Mouse (Mus musculus) forebrain, embryonic 15.5 days (tissue): ENCODE results near the gene Tmie. TPM values are rescaled to one million over a fixed set of nuclear protein-coding genes. Genes with fewer than 3 reads are reported as not detected.

Experiments
- ATAC-seq: fragments of 200-750 bp; cut with Nextera tagmentation; replicated peaks from 2 replicates; pipeline ENCODE4 v1.8.0; 2017; ENCODE audit warnings: mild to moderate bottlenecking, moderate TSS enrichment, moderate library complexity
- H3K27ac ChIP-seq: fragments of 300-500 bp; sonication (generic); replicated peaks from 2 replicates; pipeline ENCODE4 v1.5.1; 2015; ENCODE audit warnings: mild to moderate bottlenecking, inconsistent platforms
- H3K27me3 ChIP-seq: fragments of 300-500 bp; sonication (generic); 2 replicates; pipeline ENCODE4 v1.6.1; 2015; ENCODE audit warnings: inconsistent platforms
- H3K36me3 ChIP-seq: fragments of 300-500 bp; sonication (generic); 2 replicates; pipeline ENCODE4 v1.6.1; 2015; ENCODE audit warnings: mild to moderate bottlenecking, inconsistent platforms
- H3K4me1 ChIP-seq: fragments of 300-500 bp; sonication (generic); 2 replicates; pipeline ENCODE4 v1.6.1; 2015; ENCODE audit warnings: inconsistent platforms
- H3K4me2 ChIP-seq: fragments of 300-500 bp; sonication (generic); replicated peaks from 2 replicates; pipeline ENCODE4 v1.6.1; 2015; ENCODE audit warnings: mild to moderate bottlenecking, inconsistent platforms
- H3K4me3 ChIP-seq: fragments of 300-500 bp; sonication (generic); 2 replicates; pipeline ENCODE4 v1.5.1; 2015; ENCODE audit warnings: mild to moderate bottlenecking, inconsistent platforms
- H3K9ac ChIP-seq: fragments of 300-500 bp; sonication (generic); replicated peaks from 2 replicates; pipeline ENCODE4 v1.6.1; 2015; ENCODE audit warnings: mild to moderate bottlenecking, inconsistent platforms
- H3K9me3 ChIP-seq: fragments of 300-500 bp; sonication (generic); 2 replicates; pipeline ENCODE4 v1.6.1; 2016; ENCODE audit warnings: inconsistent platforms
- WGBS: fragments of 180-500 bp; shearing (Covaris S2); methylation state at CpG from one replicate; pipeline ENCODE4 v1.1.7; 2015; ENCODE audit warnings: mixed read lengths; 5-methylcytosine and 5-hydroxymethylcytosine counted together
- polyA plus RNA-seq: library from polyadenylated mRNA; unstranded; fragments of >200 nt; fragmentation: Nextera tagmentation; extraction: Ambion mirVana; gene quantifications from 2 replicates; pipeline ENCODE4 v1.2.1, GENCODE M21; 2015

Gene Tmie
- polyA plus RNA-seq, 1 experiment from 2014 or later, result 1.2 TPM

DNA sequence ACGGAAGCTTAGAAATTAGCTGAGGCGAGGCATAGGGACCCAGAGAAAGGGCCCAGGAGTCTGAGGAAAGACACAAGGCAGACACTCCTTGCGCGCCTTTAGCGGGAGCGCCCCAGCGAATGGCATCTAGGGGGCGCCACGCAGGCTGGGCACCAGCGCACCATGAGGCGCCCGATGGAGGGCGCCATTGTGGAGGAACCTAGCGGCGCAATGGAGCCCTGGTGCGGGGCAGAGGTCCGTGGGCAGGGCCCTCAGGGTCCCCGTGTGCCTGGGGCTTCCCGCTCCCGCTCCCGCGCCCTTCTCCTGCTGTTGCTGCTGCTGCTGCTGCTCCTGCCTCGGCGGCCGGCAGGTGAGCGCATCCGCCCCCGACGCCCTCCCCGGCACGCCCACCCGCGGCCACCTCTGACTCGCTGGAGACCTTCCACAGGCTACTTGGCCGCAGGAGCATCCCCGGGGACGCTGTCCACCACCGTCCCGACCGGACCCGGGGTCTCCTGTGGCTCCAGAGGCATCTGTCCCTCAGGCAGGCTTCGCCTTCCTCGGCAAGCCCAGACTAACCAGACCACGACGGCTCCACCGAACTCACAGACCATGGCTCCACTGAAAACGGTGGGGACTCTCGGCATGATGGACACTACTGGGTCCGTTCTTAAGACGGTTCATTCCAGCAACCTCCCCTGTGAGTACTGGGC lies 22.0 kb downstream of the Tmie start, which contains the start of gene Prss50:
TSS of gene Prss50 (plus strand) at position 187 of the 692 bp plus-strand sequence.
- Histone ChIP-seq H3K9ac (no peak within 1 kb of the TSS), H3K4me1 (peaks cover 6% of the 10 kb centered on the region), H3K27ac (no peak within 1 kb of the TSS), H3K4me2 (peak within 1 kb of the TSS; percentile 44), H3K27me3 (peaks cover 10% of the 10 kb centered on the region; the same call in 1 of the 2 replicates), H3K9me3 (no peaks in the 10 kb centered on the region), H3K36me3 (no peaks in the 10 kb centered on the region), H3K4me3 (peak within 1 kb of the TSS; percentile 28)
- no peak for ATAC-seq
- WGBS, result 9% methylated on average over 48 of the region's 50 CpGs

DNA sequence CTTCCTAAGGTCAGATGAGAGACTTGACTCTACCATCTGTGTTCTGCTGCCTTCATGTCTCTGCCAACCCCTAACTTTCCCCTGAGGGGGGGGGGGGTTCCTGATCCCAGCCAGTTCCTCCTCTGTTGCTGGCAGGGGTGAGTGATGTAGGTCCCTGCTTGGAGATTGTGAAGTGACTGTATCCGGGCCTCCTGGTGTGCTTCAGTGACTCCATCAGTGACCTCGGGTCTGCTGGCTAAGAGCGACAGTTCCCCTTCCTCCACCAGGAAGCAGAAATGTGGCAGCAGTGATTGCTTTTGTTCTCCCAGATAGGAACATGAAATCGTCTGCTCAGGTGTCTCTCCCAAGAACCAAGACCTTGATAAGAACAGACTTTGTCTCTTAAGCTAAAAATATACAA lies 23.0 kb downstream of the Tmie start:
- no peak overlapping the region for H3K9ac ChIP-seq
- no peak overlapping the region for H3K4me2 ChIP-seq
- no peak for ATAC-seq
- H3K27ac ChIP-seq, result no peak overlapping the region
- H3K4me1 ChIP-seq, result peaks cover 6% of the 10 kb centered on the region
- 81% methylated on average over 4 of the region's 4 CpGs for WGBS
- H3K9me3 ChIP-seq, result no peaks in the 10 kb centered on the region
- no peaks in the 10 kb centered on the region for H3K36me3 ChIP-seq
- H3K27me3 ChIP-seq, result peaks cover 10% of the 10 kb centered on the region; the same call in 1 of the 2 replicates
- no peak overlapping the region for H3K4me3 ChIP-seq

- H3K9me3 ChIP-seq, result no peaks in the 10 kb centered on the region
These were observed 24.0 kb downstream of the Tmie start for GRCm38 (mm10) chr9:110855903-110856302.

GRCm38 (mm10) chr9:110849162-110849561 lies 30.8 kb downstream of the Tmie start:
- 83% methylated on average over 7 of the region's 7 CpGs for WGBS

More at GRCm38 (mm10) chr9:110855903-110856302, 24.0 kb downstream of the Tmie start:
- peaks cover 6% of the 10 kb centered on the region for H3K4me1 ChIP-seq
- H3K27ac ChIP-seq, result no peak overlapping the region
- ATAC-seq, result no peak
- no peak overlapping the region for H3K9ac ChIP-seq
- H3K27me3 ChIP-seq, result peaks cover 10% of the 10 kb centered on the region; the same call in 1 of the 2 replicates
- 75% methylated on average over 7 of the region's 7 CpGs for WGBS
- no peak overlapping the region for H3K4me2 ChIP-seq
- H3K36me3 ChIP-seq, result no peaks in the 10 kb centered on the region
- H3K4me3 ChIP-seq, result no peak overlapping the region

GRCm38 (mm10) chr9:110844206-110844605 lies 35.7 kb downstream of the Tmie start, which contains the start of gene Prss46:
Gene Prss46 (plus strand): TSS chr9:110844506.
- no peak for ATAC-seq
- Histone ChIP-seq H3K9ac (no peak within 1 kb of the TSS), H3K4me2 (no peak within 1 kb of the TSS), H3K27ac (no peak within 1 kb of the TSS), H3K9me3 (no peaks in the 10 kb centered on the region), H3K4me3 (no peak within 1 kb of the TSS), H3K4me1 (no peaks in the 10 kb centered on the region), H3K27me3 (no peaks in the 10 kb centered on the region), H3K36me3 (no peaks in the 10 kb centered on the region)
- 86% methylated on average over 10 of the region's 10 CpGs for WGBS

More at GRCm38 (mm10) chr9:110849162-110849561, 30.8 kb downstream of the Tmie start:
- no peak overlapping the region for H3K4me3 ChIP-seq
- no peaks in the 10 kb centered on the region for H3K27me3 ChIP-seq
- H3K27ac ChIP-seq, result no peak overlapping the region
- H3K9ac ChIP-seq, result no peak overlapping the region
- no peak overlapping the region for H3K4me2 ChIP-seq
- no peaks in the 10 kb centered on the region for H3K36me3 ChIP-seq
- no peaks in the 10 kb centered on the region for H3K4me1 ChIP-seq
- H3K9me3 ChIP-seq, result no peaks in the 10 kb centered on the region
- no peak for ATAC-seq

- Histone ChIP-seq H3K9me3 (no peaks in the 10 kb centered on the region), H3K9ac (no peak overlapping the region), H3K4me1 (no peaks in the 10 kb centered on the region), H3K27ac (no peak overlapping the region), H3K4me3 (no peak overlapping the region), H3K36me3 (no peaks in the 10 kb centered on the region), H3K4me2 (no peak overlapping the region), H3K27me3 (no peaks in the 10 kb centered on the region)
- 90% methylated on average over 2 of the region's 2 CpGs for WGBS
- no peak for ATAC-seq
These were observed 38.5 kb downstream of the Tmie start for GRCm38 (mm10) chr9:110841438-110841837.

- 85% methylated on average over 6 of the region's 6 CpGs for WGBS
These were observed 39.0 kb downstream of the Tmie start for GRCm38 (mm10) chr9:110840905-110841304.

GRCm38 (mm10) chr9:110836112-110836511 lies 43.8 kb downstream of the Tmie start:
- H3K4me3 ChIP-seq, result no peak overlapping the region
- no peak overlapping the region for H3K4me2 ChIP-seq
- no peak overlapping the region for H3K27ac ChIP-seq
- no peak overlapping the region for H3K9ac ChIP-seq
- no peak for ATAC-seq
- no peaks in the 10 kb centered on the region for H3K27me3 ChIP-seq
- H3K9me3 ChIP-seq, result no peaks in the 10 kb centered on the region
- no peaks in the 10 kb centered on the region for H3K36me3 ChIP-seq
- no peaks in the 10 kb centered on the region for H3K4me1 ChIP-seq
- WGBS, result 63% methylated on average over 2 of the region's 2 CpGs

More at GRCm38 (mm10) chr9:110840905-110841304, 39.0 kb downstream of the Tmie start:
- Histone ChIP-seq H3K4me2 (no peak overlapping the region), H3K9ac (no peak overlapping the region), H3K9me3 (no peaks in the 10 kb centered on the region), H3K27me3 (no peaks in the 10 kb centered on the region), H3K27ac (no peak overlapping the region), H3K4me1 (no peaks in the 10 kb centered on the region), H3K4me3 (no peak overlapping the region), H3K36me3 (no peaks in the 10 kb centered on the region)
- no peak for ATAC-seq

GRCm38 (mm10) chr9:110834961-110835360 lies 45.0 kb downstream of the Tmie start:
- WGBS, result 37% methylated on average over 10 of the region's 10 CpGs
- no peaks in the 10 kb centered on the region for H3K27me3 ChIP-seq
- no peaks in the 10 kb centered on the region for H3K9me3 ChIP-seq
- H3K4me1 ChIP-seq, result no peaks in the 10 kb centered on the region
- H3K4me2 ChIP-seq, result no peak overlapping the region
- no peaks in the 10 kb centered on the region for H3K36me3 ChIP-seq
- H3K9ac ChIP-seq, result no peak overlapping the region
- no peak for ATAC-seq
- no peak overlapping the region for H3K27ac ChIP-seq
- H3K4me3 ChIP-seq, result no peak overlapping the region

GRCm38 (mm10) chr9:110834411-110834810 lies 45.5 kb downstream of the Tmie start, which contains the start of gene Prss45:
Gene Prss45 (plus strand): TSS chr9:110834588.
- no peak for ATAC-seq
- no peak within 1 kb of the TSS for H3K4me3 ChIP-seq
- no peak within 1 kb of the TSS for H3K4me2 ChIP-seq
- no peaks in the 10 kb centered on the region for H3K27me3 ChIP-seq
- no peaks in the 10 kb centered on the region for H3K9me3 ChIP-seq
- 76% methylated on average over 19 of the region's 19 CpGs for WGBS
- H3K27ac ChIP-seq, result no peak within 1 kb of the TSS
- H3K4me1 ChIP-seq, result no peaks in the 10 kb centered on the region
- H3K9ac ChIP-seq, result no peak within 1 kb of the TSS
- H3K36me3 ChIP-seq, result no peaks in the 10 kb centered on the region

DNA sequence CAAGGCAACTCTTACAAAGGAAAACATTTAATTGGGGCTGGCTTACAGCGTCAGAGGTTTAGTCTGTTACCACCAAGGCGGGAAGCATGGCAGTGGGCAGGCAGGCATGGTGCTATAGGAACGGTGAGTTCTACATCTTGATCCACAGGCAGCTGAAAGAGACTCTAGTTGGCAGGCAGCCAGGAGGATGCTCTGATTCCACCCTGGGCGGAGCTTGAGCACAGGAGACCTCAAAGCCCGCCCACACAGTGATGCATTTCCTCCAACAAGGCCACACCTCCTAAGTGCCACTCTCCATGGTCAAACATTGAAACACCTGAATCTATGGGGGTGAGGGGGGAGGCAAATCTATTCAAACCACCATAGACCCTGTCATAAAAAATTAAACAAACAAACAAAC lies 46.9 kb downstream of the Tmie start:
- no peak overlapping the region for H3K27ac ChIP-seq
- no peak overlapping the region for H3K9ac ChIP-seq
- no peak overlapping the region for H3K4me3 ChIP-seq
- no peaks in the 10 kb centered on the region for H3K36me3 ChIP-seq
- H3K27me3 ChIP-seq, result no peaks in the 10 kb centered on the region
- H3K4me2 ChIP-seq, result no peak overlapping the region
- no peak for ATAC-seq
- 79% methylated on average over 5 of the region's 5 CpGs for WGBS
- H3K9me3 ChIP-seq, result no peaks in the 10 kb centered on the region
- no peaks in the 10 kb centered on the region for H3K4me1 ChIP-seq

DNA sequence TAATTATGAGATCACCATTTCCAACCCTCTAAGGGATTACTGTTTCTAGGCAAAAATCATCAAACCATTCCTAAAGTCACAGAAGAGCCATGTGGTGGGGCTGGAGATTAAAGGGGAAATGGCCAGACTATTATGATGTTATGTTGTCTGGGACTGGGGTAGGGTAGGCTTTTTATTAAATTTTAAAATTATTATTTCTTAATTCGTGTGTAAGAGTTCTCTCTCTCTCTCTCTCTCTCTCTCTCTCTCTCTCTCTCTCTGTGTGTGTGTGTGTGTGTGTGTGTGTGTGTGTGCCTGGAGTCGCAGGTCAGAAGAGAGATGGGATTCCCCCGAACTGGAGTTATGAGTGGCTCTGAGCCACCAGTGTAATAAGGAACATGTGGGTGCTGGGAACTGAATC lies 53.5 kb downstream of the Tmie start, which contains the start of gene Prss43:
TSS of gene Prss43 (plus strand) at position 301 of the 400 bp plus-strand sequence.
- Histone ChIP-seq H3K27me3 (no peaks in the 10 kb centered on the region), H3K4me3 (no peak within 1 kb of the TSS), H3K9me3 (no peaks in the 10 kb centered on the region), H3K4me2 (no peak within 1 kb of the TSS), H3K36me3 (no peaks in the 10 kb centered on the region), H3K27ac (no peak within 1 kb of the TSS), H3K9ac (no peak within 1 kb of the TSS), H3K4me1 (0 out of 2 replicates have a peak, but pooled peaks cover 4% of the 10 kb centered on the region)
- 98% methylated on average over 3 of the region's 3 CpGs for WGBS
- ATAC-seq, result no peak
